Mouse (Mus musculus) small intestine, adult 10 weeks (tissue): ENCODE measurements around the gene Lor. TPM values are rescaled to one million over a fixed set of nuclear protein-coding genes. Genes with fewer than 3 reads are reported as not detected.

ENCODE experiments used
- polyA plus RNA-seq: library from polyadenylated mRNA; stranded (reverse); fragments of 350-450 nt; fragmentation: Illumina TruSeq; extraction: RNeasy Lipid Tissue Mini Kit (QIAGEN cat#74804); gene quantifications from one replicate; pipeline ENCODE4 v1.2.3, GENCODE M21; 2014; ENCODE audit warnings: low replicate concordance

Gene Lor
- polyA plus RNA-seq, result not detected

DNA sequence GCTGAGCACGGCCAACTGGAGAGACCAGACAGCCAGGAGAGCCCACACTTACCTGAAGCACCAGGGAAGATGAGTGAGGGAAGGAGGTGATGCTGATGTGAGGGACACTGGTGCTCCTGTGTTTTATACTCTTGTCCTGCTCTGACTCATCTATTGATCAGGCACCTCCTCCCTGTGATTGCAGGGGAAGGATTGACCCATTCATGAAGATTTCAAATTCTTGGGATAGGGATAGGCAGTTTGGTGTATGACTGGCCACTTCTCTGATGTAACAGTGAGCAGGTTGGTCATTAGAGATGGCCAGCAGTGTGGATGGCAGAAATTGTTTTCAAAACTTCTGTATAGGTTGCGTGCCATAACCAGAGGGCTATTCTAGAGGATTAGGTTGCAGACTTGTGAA lies at the start of gene Lor:
Gene Lor (minus strand): TSS at position 101 of the 400 bp plus-strand sequence.

GRCm38 (mm10) chr3:92123847-92124246 lies 40.9 kb upstream of the Lor start, which contains the start of gene Prr9:
Gene Prr9 (minus strand): TSS chr3:92123947.

Other genes starting within 250 kb of the Lor start
- not detected for gene Pglyrp3, start 68.6 kb downstream of the Lor start, polyA plus RNA-seq
- gene Prr9, start 40.8 kb upstream of the Lor start, polyA plus RNA-seq, result not detected
- gene Lelp1, start 59.6 kb upstream of the Lor start, polyA plus RNA-seq, result not detected
- gene Sprr2a1, start 132.7 kb upstream of the Lor start, polyA plus RNA-seq, result 193 TPM
- gene Sprr2a2, start 132.8 kb upstream of the Lor start, polyA plus RNA-seq, result 459 TPM
- 13.9 TPM for gene Sprr2a3, start 202.3 kb upstream of the Lor start, polyA plus RNA-seq
- not detected for gene Sprr2b, start 233.5 kb upstream of the Lor start, polyA plus RNA-seq